Mouse (Mus musculus): ENCODE data around the gene Cdon. TPM values are rescaled to one million over a fixed set of nuclear protein-coding genes. Genes with fewer than 3 reads are reported as not detected.

Gene Cdon
- 6.8 and 7.5 TPM in 2 replicates for polyA plus RNA-seq (2015; fragmentation: Nextera tagmentation; extraction: Ambion mirVana)

DNA sequence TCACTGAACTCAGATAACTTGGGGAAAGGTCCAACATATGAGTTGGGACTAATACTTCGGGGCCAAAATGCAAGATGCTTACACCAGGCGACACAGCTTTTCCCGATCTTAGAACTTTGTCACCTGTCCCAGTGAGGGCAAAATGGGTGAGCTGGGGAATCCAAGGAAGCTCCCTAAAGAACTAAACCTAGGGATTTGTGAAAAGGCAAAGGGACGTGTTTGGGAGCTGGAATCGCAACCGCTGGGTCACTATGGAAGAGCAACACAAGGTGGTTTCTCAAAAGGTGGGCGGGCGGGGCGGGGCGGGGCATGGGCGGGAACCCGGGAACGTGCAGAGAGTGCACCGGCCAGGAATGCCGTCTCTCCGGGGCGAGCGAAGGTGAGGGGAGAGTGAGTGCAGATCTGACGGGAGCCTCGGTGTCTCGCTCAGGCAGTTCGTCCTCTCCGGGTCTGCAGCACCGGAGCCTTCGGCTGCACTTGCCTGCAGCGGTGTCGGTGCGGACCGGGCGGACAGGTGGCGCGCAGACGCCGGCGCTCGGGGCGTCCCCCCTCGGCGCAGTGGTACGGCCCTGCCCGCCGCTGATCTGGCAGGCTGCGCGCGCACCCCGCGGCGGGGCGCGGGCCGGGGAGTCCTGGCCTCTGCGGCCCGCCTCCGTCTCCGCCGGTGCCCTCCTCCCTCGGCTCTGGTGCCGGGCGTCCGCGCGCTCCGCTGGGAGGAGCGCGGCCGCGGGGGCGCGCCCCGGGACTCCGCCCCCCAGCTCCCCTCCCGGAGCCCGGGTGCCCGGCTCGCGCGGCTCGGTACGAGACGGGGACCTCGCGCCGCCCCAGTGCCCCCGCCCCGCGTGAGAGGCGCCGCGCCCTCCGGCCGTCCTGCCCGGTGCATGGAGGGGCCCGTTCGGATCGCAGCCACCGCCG lies at the start of gene Cdon:
Gene Cdon (plus strand): TSS at position 324 of the 915 bp plus-strand sequence.
- Histone ChIP-seq H3K9ac (peak within 1 kb of the TSS; percentile 94), H3K27me3 (peaks cover 3% of the 10 kb centered on the region; the same call in 1 of the 2 replicates), H3K4me3 (peak within 1 kb of the TSS; percentile 80), H3K4me1 (replicated peaks) (peaks cover 23% of the 10 kb centered on the region), H3K4me2 (peak within 1 kb of the TSS; percentile 75), H3K9me3 (replicated peaks) (no peaks in the 10 kb centered on the region), H3K36me3 (no peaks in the 10 kb centered on the region), H3K27ac (peak within 1 kb of the TSS; percentile 91)
- under 1% methylated on average over 90 of the region's 97 CpGs for WGBS
- ATAC-seq (replicated peaks; ENCODE audit: insufficient number of reproducible peaks, insufficient read depth, low FRiP score, low read depth), result peak; percentile 96

DNA sequence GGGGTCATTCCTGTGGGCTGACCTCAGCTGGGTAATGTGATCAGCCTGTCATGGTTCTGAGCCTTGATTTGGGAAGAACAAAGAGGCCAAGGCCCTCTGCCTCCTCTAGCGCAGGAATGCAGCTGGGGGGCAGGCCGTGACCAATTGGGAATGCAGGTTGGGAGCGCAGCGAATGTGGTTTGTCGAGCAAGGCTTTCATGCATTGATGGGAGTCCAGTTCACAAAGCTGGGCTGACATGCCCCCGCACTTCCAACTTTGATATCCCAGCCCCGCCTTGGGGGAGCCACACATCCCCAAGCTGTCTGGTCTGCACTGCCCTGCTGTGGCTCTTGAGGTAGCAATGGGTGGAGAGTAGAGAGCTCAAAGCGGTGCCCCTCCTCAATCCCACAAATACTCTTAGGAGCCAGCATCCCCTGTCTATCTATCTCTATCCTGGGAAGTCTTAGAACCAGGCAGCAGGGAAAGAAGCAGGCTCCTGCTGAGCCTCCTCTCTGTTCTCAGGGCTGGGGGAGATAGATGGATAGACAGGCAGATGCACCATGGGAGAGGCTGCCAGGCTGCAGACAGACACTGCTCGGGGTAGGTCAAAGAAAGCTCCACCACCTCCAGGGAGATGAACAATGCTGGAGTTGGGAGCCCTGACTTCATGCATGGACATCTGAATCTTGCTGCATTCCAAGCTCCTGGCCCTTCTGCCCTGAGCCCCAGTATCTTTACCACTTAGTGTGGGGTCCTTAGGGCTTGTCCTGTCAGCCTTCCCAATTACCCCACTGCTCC lies 48.4 kb upstream of the Cdon start:
- no peak overlapping the region for H3K9ac ChIP-seq
- WGBS, result 45% methylated on average over 9 of the region's 9 CpGs
- no peak overlapping the region for H3K4me2 ChIP-seq
- no peak overlapping the region for H3K4me3 ChIP-seq
- no peaks in the 10 kb centered on the region for H3K4me1 ChIP-seq (replicated peaks)
- H3K9me3 ChIP-seq (replicated peaks), result no peaks in the 10 kb centered on the region
- 0 out of 2 replicates have a peak, but pooled peaks cover 2% of the 10 kb centered on the region for H3K27me3 ChIP-seq
- no peak for ATAC-seq (replicated peaks; ENCODE audit: insufficient number of reproducible peaks, insufficient read depth, low FRiP score, low read depth)
- H3K36me3 ChIP-seq, result no peaks in the 10 kb centered on the region
- H3K27ac ChIP-seq, result no peak overlapping the region

DNA sequence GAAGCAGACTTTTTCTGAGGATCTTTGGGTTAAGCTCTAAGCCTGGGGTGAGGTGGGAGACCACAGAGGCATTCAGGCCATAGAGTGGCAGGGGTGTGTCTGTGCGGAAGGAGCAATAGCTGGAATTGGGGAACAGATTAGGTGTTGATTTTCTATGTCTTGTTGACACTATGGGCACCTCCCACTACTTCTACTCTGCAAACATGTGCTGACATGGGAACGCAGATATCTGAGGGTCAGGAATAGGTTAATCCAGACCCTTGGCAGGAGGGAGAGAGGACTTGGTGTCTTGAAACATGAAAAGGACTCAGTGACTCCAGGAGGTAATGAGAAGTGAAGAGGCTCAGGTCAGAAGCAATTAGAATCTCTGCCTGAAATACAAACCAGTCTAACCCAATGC lies 43.0 kb upstream of the Cdon start:
- no peak overlapping the region for H3K27ac ChIP-seq
- no peaks in the 10 kb centered on the region for H3K36me3 ChIP-seq
- no peak for ATAC-seq (replicated peaks; ENCODE audit: insufficient number of reproducible peaks, insufficient read depth, low FRiP score, low read depth)
- H3K4me2 ChIP-seq, result no peak overlapping the region
- H3K4me1 ChIP-seq (replicated peaks), result no peaks in the 10 kb centered on the region
- H3K27me3 ChIP-seq, result no peaks in the 10 kb centered on the region
- no peak overlapping the region for H3K9ac ChIP-seq
- no peak overlapping the region for H3K4me3 ChIP-seq
- 45% methylated on average over 2 of the region's 2 CpGs for WGBS
- no peaks in the 10 kb centered on the region for H3K9me3 ChIP-seq (replicated peaks)

DNA sequence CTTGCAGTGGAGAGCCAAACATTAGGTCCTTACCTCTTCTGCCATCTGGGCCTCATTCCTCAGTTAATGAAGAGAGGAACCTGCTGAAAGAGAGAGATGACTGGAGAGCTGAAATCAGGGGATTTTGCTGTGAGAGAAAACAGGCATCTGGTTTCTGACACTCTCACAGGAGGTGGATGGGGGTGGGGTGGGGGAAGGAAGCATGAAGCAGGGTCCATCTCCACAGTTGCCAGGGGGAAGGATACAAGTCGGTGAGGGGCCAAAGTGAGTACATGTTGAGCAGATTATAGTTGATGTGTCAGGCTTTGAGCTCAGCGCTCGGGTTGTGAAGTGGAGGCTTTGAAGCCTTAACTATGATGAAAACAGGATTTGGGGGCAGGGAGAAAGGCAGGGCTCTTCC lies 41.9 kb upstream of the Cdon start:
- WGBS, result 25% methylated on average over 3 of the region's 3 CpGs
- no peaks in the 10 kb centered on the region for H3K36me3 ChIP-seq
- H3K4me3 ChIP-seq, result no peak overlapping the region
- H3K9ac ChIP-seq, result no peak overlapping the region
- no peaks in the 10 kb centered on the region for H3K27me3 ChIP-seq
- H3K4me2 ChIP-seq, result no peak overlapping the region
- H3K9me3 ChIP-seq (replicated peaks), result no peaks in the 10 kb centered on the region
- no peaks in the 10 kb centered on the region for H3K4me1 ChIP-seq (replicated peaks)
- no peak for ATAC-seq (replicated peaks; ENCODE audit: insufficient number of reproducible peaks, insufficient read depth, low FRiP score, low read depth)
- no peak overlapping the region for H3K27ac ChIP-seq

DNA sequence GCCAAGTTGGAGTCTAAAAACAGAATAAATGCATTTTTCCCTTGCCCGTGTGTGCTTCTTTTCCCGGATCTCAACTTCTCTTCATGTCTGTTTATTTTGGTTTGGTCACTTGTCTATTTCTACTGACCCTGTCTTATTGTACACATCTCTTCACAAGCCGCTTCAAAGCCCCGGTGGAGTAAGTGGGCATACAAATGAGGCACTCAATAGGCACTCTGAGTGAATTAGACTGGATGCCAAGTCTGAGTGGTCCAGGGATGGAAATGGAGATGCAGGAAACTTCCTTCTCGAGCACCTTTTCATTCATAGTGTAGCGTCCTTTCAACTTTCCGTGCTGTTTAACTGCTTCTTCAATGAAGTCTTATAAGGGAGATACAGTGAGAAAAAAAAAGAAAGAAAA lies 21.0 kb upstream of the Cdon start:
- Histone ChIP-seq H3K4me3 (no peak overlapping the region), H3K36me3 (no peaks in the 10 kb centered on the region), H3K27me3 (peaks cover 6% of the 10 kb centered on the region), H3K4me2 (no peak overlapping the region), H3K27ac (no peak overlapping the region), H3K9ac (no peak overlapping the region), H3K4me1 (replicated peaks) (peaks cover 10% of the 10 kb centered on the region), H3K9me3 (replicated peaks) (no peaks in the 10 kb centered on the region)
- ATAC-seq (replicated peaks; ENCODE audit: insufficient number of reproducible peaks, insufficient read depth, low FRiP score, low read depth), result no peak
- WGBS, result 62% methylated on average over 7 of the region's 7 CpGs

DNA sequence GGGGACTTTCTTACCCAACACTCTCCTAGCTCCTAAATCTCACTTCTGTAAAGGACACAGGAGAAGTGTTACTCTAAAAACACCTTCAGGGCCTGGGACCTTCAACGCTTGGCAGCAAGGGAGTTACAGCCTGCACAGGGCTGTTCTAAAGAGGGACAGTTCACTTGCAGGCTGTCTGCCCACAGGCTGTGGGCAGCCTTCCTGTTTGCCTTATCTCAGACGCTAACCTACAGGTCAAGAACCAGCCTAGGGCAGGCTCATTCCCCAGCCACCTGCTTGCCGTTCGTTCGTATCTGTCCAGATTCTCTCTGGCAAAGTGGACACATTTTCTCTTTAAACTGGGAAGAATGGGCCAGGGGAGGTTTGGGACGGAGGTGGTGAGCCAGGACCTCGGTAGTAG lies 20.5 kb upstream of the Cdon start:
- Histone ChIP-seq H3K27me3 (peaks cover 6% of the 10 kb centered on the region), H3K36me3 (no peaks in the 10 kb centered on the region), H3K9ac (no peak overlapping the region), H3K27ac (no peak overlapping the region), H3K9me3 (replicated peaks) (no peaks in the 10 kb centered on the region), H3K4me2 (peak overlapping the region; percentile 35), H3K4me1 (replicated peaks) (peaks cover 15% of the 10 kb centered on the region), H3K4me3 (no peak overlapping the region)
- WGBS, result 10% methylated on average over 7 of the region's 7 CpGs
- ATAC-seq (replicated peaks; ENCODE audit: insufficient number of reproducible peaks, insufficient read depth, low FRiP score, low read depth), result no peak

DNA sequence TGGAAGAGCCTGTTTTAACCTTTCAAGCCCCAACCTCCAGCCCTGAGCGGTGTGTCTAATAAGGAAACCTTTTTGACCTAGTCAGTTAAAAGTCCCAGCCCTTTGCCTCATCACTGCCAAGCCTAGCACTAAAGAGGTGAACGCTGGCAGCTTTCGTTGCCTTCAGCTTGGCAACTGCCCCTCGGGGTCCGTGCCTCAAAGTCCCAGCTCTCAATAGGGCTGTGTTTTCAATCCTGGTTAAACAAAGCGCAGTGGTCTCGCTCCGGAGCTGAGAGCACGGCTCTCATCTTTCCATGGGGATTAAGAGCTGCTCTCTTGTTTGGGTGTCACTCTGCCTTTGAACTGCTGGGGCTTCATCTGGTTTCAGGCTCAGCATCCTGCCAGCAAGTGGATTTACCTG lies 20.1 kb upstream of the Cdon start:
- peaks cover 18% of the 10 kb centered on the region for H3K4me1 ChIP-seq (replicated peaks)
- H3K27ac ChIP-seq, result no peak overlapping the region
- H3K4me2 ChIP-seq, result peak overlapping the region; percentile 35
- no peak for ATAC-seq (replicated peaks; ENCODE audit: insufficient number of reproducible peaks, insufficient read depth, low FRiP score, low read depth)
- peaks cover 6% of the 10 kb centered on the region for H3K27me3 ChIP-seq
- H3K9me3 ChIP-seq (replicated peaks), result no peaks in the 10 kb centered on the region
- 10% methylated on average over 9 of the region's 9 CpGs for WGBS
- H3K9ac ChIP-seq, result no peak overlapping the region
- H3K36me3 ChIP-seq, result no peaks in the 10 kb centered on the region
- H3K4me3 ChIP-seq, result no peak overlapping the region

DNA sequence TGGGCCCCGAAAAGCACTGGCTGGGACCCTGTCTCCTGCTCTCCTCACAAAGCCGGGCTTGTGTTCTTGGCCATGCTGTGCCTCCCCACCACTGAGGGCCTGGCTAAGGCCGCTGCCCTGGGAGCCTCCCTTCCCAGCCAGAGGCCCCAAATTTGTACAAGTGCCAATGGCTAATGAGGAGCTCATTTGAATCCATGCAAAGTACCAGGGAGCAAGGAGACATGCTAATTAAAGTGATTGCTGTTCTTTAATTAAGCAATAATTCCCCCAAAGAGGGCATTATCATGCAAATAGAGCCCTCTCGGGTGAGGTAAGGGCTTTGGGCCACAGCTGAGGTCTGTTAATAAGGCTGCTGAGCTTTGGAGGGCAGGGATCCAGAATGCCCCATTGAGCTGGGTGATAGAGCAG lies 18.3 kb upstream of the Cdon start:
- no peak for ATAC-seq (replicated peaks; ENCODE audit: insufficient number of reproducible peaks, insufficient read depth, low FRiP score, low read depth)
- no peak overlapping the region for H3K9ac ChIP-seq
- no peak overlapping the region for H3K4me2 ChIP-seq
- no peak overlapping the region for H3K27ac ChIP-seq
- 75% methylated on average over 4 of the region's 4 CpGs for WGBS
- H3K9me3 ChIP-seq (replicated peaks), result no peaks in the 10 kb centered on the region
- H3K27me3 ChIP-seq, result peaks cover 6% of the 10 kb centered on the region
- peaks cover 18% of the 10 kb centered on the region for H3K4me1 ChIP-seq (replicated peaks)
- H3K36me3 ChIP-seq, result no peaks in the 10 kb centered on the region
- no peak overlapping the region for H3K4me3 ChIP-seq

DNA sequence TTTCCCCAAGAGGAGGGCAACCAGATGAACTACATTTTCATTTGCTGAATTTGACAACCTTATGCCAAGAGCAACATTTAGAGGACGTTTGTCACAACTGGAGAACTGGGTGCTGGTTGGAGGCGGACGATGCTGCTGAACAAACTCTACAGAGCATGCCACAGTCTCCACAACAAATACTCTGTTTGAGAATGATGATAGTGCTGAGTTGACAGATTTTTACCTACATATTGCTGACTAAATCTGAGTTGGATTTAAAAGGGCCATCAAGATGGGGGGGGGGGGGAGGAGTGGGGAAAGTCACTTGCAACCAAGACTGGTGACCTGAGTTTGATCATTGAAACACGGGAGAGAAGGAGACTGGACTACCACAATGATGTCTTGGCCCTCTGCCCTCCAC lies 17.4 kb upstream of the Cdon start:
- 82% methylated on average over 4 of the region's 4 CpGs for WGBS
- no peaks in the 10 kb centered on the region for H3K36me3 ChIP-seq
- ATAC-seq (replicated peaks; ENCODE audit: insufficient number of reproducible peaks, insufficient read depth, low FRiP score, low read depth), result no peak

DNA sequence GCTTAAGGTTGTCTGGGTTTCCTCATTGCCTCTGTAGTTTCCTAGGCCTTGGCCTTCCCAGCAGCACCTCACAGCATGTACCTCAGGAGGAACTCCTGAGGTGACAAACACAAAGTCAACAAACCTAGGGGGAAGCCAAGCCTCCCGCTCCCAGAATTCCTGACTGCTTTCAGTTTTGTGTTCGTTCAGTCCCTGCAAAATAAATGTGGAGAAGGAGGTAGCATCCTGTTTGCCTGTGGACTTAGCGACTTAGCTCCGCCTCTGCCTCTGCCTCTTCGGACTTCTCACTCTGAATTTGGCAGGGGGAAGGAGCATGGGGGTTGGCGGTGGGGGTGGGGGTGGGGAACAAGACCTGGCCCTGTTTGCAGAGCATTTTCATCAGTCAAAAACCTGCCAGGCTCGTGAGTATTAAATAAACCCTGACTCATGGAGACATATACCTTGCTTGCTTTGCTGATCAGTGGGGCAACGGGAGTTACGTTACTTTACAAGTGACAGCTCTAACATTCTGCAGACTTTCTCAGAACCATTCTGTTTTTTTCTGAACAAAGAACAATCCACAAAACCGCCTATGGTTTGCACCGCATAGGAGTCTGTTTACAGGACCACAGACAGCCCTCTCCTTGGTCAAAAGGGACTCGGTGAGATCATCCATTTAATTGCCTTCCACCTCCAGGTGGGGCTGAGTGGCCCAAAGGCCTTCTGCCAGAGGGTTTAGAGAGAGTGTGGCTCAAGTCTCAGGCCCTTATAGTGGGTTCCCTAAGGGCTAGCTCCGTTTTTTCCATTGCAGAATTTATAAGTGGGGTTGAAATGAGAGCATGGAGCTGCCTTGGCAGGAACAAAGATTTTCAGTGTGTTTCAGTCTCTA lies 15.7 kb upstream of the Cdon start:
- H3K27ac ChIP-seq, result peak overlapping the region; percentile 18; the same call in 1 of the 2 replicates
- peak overlapping the region; percentile 37 for H3K4me2 ChIP-seq
- WGBS, result 15% methylated on average over 13 of the region's 13 CpGs
- no peak for ATAC-seq (replicated peaks; ENCODE audit: insufficient number of reproducible peaks, insufficient read depth, low FRiP score, low read depth)
- H3K9ac ChIP-seq, result no peak overlapping the region
- H3K36me3 ChIP-seq, result no peaks in the 10 kb centered on the region
- no peak overlapping the region for H3K4me3 ChIP-seq
- H3K4me1 ChIP-seq (replicated peaks), result peaks cover 17% of the 10 kb centered on the region
- H3K27me3 ChIP-seq, result peaks cover 6% of the 10 kb centered on the region
- no peaks in the 10 kb centered on the region for H3K9me3 ChIP-seq (replicated peaks)

More for the DNA sequence above, 17.4 kb upstream of the Cdon start:
- Histone ChIP-seq H3K9me3 (replicated peaks) (no peaks in the 10 kb centered on the region), H3K9ac (no peak overlapping the region), H3K27me3 (peaks cover 6% of the 10 kb centered on the region), H3K27ac (no peak overlapping the region), H3K4me2 (no peak overlapping the region), H3K4me3 (no peak overlapping the region), H3K4me1 (replicated peaks) (peaks cover 18% of the 10 kb centered on the region)

All from heart, embryonic 15.5 days (tissue).